Mouse (Mus musculus) olfactory bulb, adult 2 months (tissue): ENCODE data around the gene Gm156. TPM values are rescaled to one million over a fixed set of nuclear protein-coding genes. Genes with fewer than 3 reads are reported as not detected.
"Not testable (repeated sequence)": the region's sequence is repeated elsewhere in the genome, so short reads cannot be mapped to it uniquely, and the experiment has no call there.

ENCODE experiments used
- H3K27ac ChIP-seq: fragments of 200-500 bp; 2 replicates; pipeline ENCODE4 v1.5.1; 2012; ENCODE audit warnings: low read depth, low read length; ENCODE audit not compliant: insufficient read depth
- H3K4me1 ChIP-seq: fragments of 200-500 bp; 2 replicates; pipeline ENCODE4 v1.6.1; 2012; ENCODE audit warnings: low read length; ENCODE audit not compliant: control insufficient read depth, insufficient read depth
- H3K4me3 ChIP-seq: fragments of 200-500 bp; 2 replicates; pipeline ENCODE4 v1.5.1; 2012; ENCODE audit warnings: mild to moderate bottlenecking, low read depth, low read length, moderate library complexity; ENCODE audit not compliant: insufficient read depth
- CTCF ChIP-seq: fragments of 200-500 bp; IDR thresholded peaks from 2 replicates; pipeline ENCODE4 v1.5.1; 2012; ENCODE audit warnings: low read depth, mild to moderate bottlenecking, low read length, moderate library complexity; ENCODE audit not compliant: insufficient read depth
- POLR2A ChIP-seq: fragments of 200-500 bp; IDR thresholded peaks from 2 replicates; pipeline ENCODE4 v1.6.1; 2012; ENCODE audit warnings: mild to moderate bottlenecking, low read depth, low read length, moderate library complexity; ENCODE audit not compliant: insufficient read depth
- WGBS: fragments of 180-500 bp; shearing (Covaris S2); methylation state at CpG from one replicate; pipeline ENCODE4 v1.1.7; 2018; 5-methylcytosine and 5-hydroxymethylcytosine counted together
- polyA plus RNA-seq: library from polyadenylated mRNA; stranded (reverse); fragments of >200 nt; gene quantifications from 2 replicates; pipeline ENCODE4 v1.2.4, GENCODE M21; 2012; ENCODE audit warnings: low replicate concordance; ENCODE audit not compliant: missing spikeins, insufficient read depth, insufficient read length

Gene Gm156
- polyA plus RNA-seq: not detected in 2 replicates

- H3K27ac ChIP-seq, H3K4me1 ChIP-seq, H3K4me3 ChIP-seq: not testable (repeated sequence)
- 95% methylated on average over 3 of the region's 3 CpGs for WGBS
Observed at GRCm38 (mm10) chr6:129784170-129784569, at the start of gene Gm156. TSS of gene Gm156 (minus strand) at chr6:129784270.

- H3K27ac ChIP-seq: no peak overlapping the region
- no peak overlapping the region for H3K4me3 ChIP-seq
- TF ChIP-seq CTCF (no peak), POLR2A (no peak)
- H3K4me1 ChIP-seq: no peaks in the 10 kb centered on the region
- WGBS: 80% methylated on average over 1 of the region's 1 CpGs
Observed at GRCm38 (mm10) chr6:129825559-129825958, 41.5 kb upstream of the Gm156 start.

DNA sequence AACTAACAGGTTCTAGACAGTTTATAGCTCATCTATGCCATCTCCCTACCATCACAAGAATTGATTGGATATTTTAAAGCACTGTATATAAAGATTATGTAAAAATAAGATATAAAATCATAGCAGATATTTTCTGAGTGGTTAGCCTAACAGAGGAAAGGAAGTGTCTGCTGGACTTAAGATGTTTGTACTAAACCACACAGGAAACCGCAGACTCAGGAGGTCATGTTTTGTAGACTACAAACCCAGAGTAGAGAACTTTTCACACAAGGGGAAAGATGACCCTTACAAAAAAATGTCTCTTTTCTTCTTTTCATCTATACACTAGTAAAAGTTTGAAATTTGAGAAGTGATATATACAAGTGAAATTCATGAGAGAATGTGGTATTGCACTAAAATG, 39.9 kb upstream of the Gm156 start:
- Histone ChIP-seq H3K4me3 (no peak overlapping the region), H3K27ac (no peak overlapping the region), H3K4me1 (no peaks in the 10 kb centered on the region)
- no peak for TF ChIP-seq POLR2A
- TF ChIP-seq CTCF: no peak
- 80% methylated on average over 1 of the region's 1 CpGs for WGBS

GRCm38 (mm10) chr6:129817731-129818130, 33.7 kb upstream of the Gm156 start:
- Histone ChIP-seq H3K4me1 (no peaks in the 10 kb centered on the region), H3K4me3 (no peak overlapping the region), H3K27ac (no peak overlapping the region)
- 67% methylated on average over 3 of the region's 3 CpGs for WGBS
- no peak for TF ChIP-seq POLR2A
- no peak for TF ChIP-seq CTCF

- Histone ChIP-seq H3K4me1 (no peaks in the 10 kb centered on the region), H3K27ac (no peak overlapping the region), H3K4me3 (no peak overlapping the region)
- 75% methylated on average over 3 of the region's 3 CpGs for WGBS
- TF ChIP-seq CTCF: no peak
- TF ChIP-seq POLR2A: no peak
Observed at GRCm38 (mm10) chr6:129747654-129748032, 36.4 kb downstream of the Gm156 start.

DNA sequence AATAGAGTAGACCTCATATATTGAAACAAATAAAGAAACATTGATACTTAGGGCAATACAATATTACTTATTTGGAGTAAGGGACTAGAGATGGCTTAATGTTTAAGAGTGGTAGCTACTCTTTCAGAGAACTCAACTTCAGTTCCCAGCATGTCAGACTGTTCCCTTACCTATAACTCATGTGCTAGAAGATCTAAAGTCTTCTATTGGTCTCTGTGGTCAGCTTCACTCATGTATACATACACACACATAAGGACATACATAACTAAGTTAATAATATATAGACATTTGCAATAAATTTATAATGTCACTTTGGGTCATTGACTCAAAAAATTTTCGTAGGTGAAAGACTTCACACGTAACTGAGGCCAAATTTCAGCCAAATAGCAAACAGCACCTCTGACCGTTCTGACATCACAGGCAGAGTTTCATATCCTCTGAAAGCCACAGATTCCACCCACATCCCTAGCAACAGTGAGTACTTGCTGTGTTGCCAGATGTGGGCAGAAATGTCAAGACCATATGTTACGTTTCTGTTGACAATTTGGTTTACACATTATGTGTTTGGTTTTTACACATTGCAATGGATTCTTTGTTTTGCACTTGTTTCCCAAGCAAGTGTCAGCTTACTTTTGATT, 36.9 kb downstream of the Gm156 start:
- TF ChIP-seq CTCF (no peak), POLR2A (no peak)
- WGBS: 84% methylated on average over 4 of the region's 4 CpGs
- no peak overlapping the region for H3K4me3 ChIP-seq
- no peaks in the 10 kb centered on the region for H3K4me1 ChIP-seq
- no peak overlapping the region for H3K27ac ChIP-seq

DNA sequence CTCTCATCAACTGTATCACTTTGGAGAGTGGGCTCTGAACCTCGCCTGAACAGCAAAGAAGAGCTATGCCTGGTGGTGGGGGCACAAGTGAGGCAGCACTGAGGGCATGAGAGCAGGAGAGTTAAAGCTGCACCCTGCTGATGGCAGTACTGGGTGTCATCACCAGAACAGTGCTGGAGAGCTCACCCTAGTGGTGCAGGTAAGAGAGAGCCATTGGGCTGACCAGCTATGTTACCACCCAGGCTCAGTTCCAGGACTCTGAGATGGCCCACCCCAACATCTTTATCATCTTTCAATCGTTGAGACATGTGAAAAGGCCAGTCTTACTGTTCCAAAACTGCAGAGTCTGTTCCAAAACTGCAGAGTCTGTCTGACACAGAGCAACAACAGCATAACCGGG, 37.9 kb downstream of the Gm156 start:
- Histone ChIP-seq H3K4me1 (no peaks in the 10 kb centered on the region), H3K4me3 (no peak overlapping the region), H3K27ac (no peak overlapping the region)
- TF ChIP-seq CTCF: no peak
- no peak for TF ChIP-seq POLR2A
- WGBS: 61% methylated on average over 3 of the region's 3 CpGs

- Histone ChIP-seq H3K4me3 (no peak within 1 kb of the TSS), H3K27ac (no peak within 1 kb of the TSS), H3K4me1 (no peaks in the 10 kb centered on the region)
- no peak for TF ChIP-seq POLR2A
- no peak for TF ChIP-seq CTCF
- 59% methylated on average over 2 of the region's 2 CpGs for WGBS
Observed at GRCm38 (mm10) chr6:129740069-129740721, 43.9 kb downstream of the Gm156 start, which contains the start of gene Klri2. TSS of gene Klri2 (minus strand) at chr6:129740484.

DNA sequence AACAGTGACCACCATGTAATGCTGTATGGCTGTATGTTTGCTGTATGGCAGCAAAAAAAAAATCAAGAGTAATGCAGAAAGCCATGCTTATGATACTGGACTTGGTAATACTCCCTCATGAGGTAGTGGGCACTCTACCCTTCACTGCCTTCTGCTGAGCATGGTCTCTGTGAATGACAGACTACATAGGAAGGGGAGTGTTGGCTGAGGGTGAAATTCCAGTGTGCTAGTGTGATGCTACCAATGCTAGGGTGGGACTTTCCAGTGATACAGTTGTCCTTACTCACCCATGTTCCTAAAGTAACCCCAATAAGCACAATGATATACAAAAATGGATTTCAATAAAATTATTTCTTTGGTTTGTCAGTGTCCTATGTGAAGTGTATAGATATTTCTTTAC, 47.7 kb downstream of the Gm156 start:
- TF ChIP-seq POLR2A (no peak), CTCF (no peak)
- Histone ChIP-seq H3K27ac (no peak overlapping the region), H3K4me3 (no peak overlapping the region), H3K4me1 (no peaks in the 10 kb centered on the region)

DNA sequence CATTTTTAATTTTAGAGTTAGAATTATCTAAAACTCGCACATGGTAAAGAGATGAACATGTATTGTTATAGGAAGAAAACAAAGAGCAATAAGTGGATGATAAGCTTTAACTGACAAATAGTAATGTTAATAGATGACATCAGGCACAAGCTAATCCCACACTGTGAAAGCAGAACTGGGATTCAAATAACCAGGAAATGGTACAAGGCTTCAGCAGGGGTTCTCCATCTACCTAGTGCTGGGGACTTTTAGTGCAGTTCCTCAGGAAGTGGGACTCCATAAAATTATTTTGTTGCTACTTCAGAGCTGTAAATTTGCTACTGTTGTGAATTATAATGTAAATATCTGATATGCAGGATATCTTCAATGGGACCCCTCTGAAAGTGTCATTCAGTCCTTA, 56.8 kb downstream of the Gm156 start:
- TF ChIP-seq CTCF (no peak), POLR2A (no peak)
- Histone ChIP-seq H3K4me1 (no peaks in the 10 kb centered on the region), H3K27ac (no peak overlapping the region), H3K4me3 (no peak overlapping the region)
- 75% methylated on average over 1 of the region's 1 CpGs for WGBS
